Mouse (Mus musculus) spleen, adult 10 weeks (tissue): ENCODE data around the gene Ogt. TPM values are rescaled to one million over a fixed set of nuclear protein-coding genes. Genes with fewer than 3 reads are reported as not detected.

ENCODE experiments used
- polyA plus RNA-seq: library from polyadenylated mRNA; stranded (reverse); fragments of 350-450 nt; fragmentation: Illumina TruSeq; extraction: RNeasy Lipid Tissue Mini Kit (QIAGEN cat#74804); gene quantifications from one replicate; pipeline ENCODE4 v1.2.3, GENCODE M21; 2015; ENCODE audit warnings: low replicate concordance; ENCODE audit not compliant: insufficient read depth

The Ogt gene
- polyA plus RNA-seq, result 550 TPM

GRCm38 (mm10) chrX:101639741-101640166, at the start of gene Ogt:
Gene Ogt, plus strand, starts transcription at chrX:101640060.

GRCm38 (mm10) chrX:101733828-101734319, 94.0 kb downstream of the Ogt start, which contains the start of gene Cxcr3:
Gene Cxcr3, minus strand, starts transcription at chrX:101734269.

Other genes with a start within 250 kb of the Ogt start
- gene Zmym3, start 219.2 kb upstream of the Ogt start, polyA plus RNA-seq, result 37.7 TPM
- gene Nono, start 210.7 kb upstream of the Ogt start, polyA plus RNA-seq, result 337 TPM
- 1.6 TPM for gene Itgb1bp2, start 191.0 kb upstream of the Ogt start, polyA plus RNA-seq
- gene Taf1, start 107.3 kb upstream of the Ogt start, polyA plus RNA-seq, result 73.4 TPM
- gene Cxcr3, start 94.2 kb downstream of the Ogt start, polyA plus RNA-seq, result 12.8 TPM
- gene Gm4779, start 154.4 kb downstream of the Ogt start, polyA plus RNA-seq, result 1.5 TPM
- gene 8030474K03Rik, start 154.6 kb downstream of the Ogt start, polyA plus RNA-seq, result 0.72 TPM
- gene Nhsl2, start 209.3 kb downstream of the Ogt start, polyA plus RNA-seq, result 4.1 TPM